Mouse (Mus musculus) intestine, embryonic 14.5 days (tissue): ENCODE measurements around the gene Clasrp. TPM values are rescaled to one million over a fixed set of nuclear protein-coding genes. Genes with fewer than 3 reads are reported as not detected.

ENCODE experiments used
- ATAC-seq: fragments of 200-750 bp; cut with Nextera tagmentation; replicated peaks from 2 replicates; pipeline ENCODE4 v1.8.0; 2017; ENCODE audit warnings: low read depth, moderate number of reproducible peaks, moderate TSS enrichment, moderate library complexity; ENCODE audit not compliant: low FRiP score, low TSS enrichment
- DNase-seq: peaks from one replicate; pipeline ENCODE4 v3.0.0-alpha.2; 2018; ENCODE audit warnings: low spot score
- H3K27ac ChIP-seq: fragments of 300-500 bp; sonication (generic); 2 replicates; pipeline ENCODE4 v1.5.1; 2014; ENCODE audit warnings: low read depth, mild to moderate bottlenecking, control low read depth
- H3K27me3 ChIP-seq: fragments of 300-500 bp; sonication (generic); replicated peaks from 2 replicates; pipeline ENCODE4 v1.6.1; 2014; ENCODE audit warnings: low read length, control low read depth; ENCODE audit not compliant: control insufficient read depth, insufficient read depth
- H3K36me3 ChIP-seq: fragments of 300-500 bp; sonication (generic); 2 replicates; pipeline ENCODE4 v1.6.1; 2014; ENCODE audit warnings: low read length, control low read depth; ENCODE audit not compliant: control insufficient read depth, insufficient read depth
- H3K4me1 ChIP-seq: fragments of 300-500 bp; sonication (generic); replicated peaks from 2 replicates; pipeline ENCODE4 v1.6.1; 2014; ENCODE audit warnings: low read length, control low read depth, mixed read lengths; ENCODE audit not compliant: control insufficient read depth, insufficient read depth
- H3K4me2 ChIP-seq: fragments of 300-500 bp; sonication (generic); 2 replicates; pipeline ENCODE4 v1.6.1; 2014; ENCODE audit warnings: low read length
- H3K4me3 ChIP-seq: fragments of 300-500 bp; sonication (generic); 2 replicates; pipeline ENCODE4 v1.5.1; 2014; ENCODE audit warnings: low read depth, low read length, control low read depth, mixed read lengths
- H3K9ac ChIP-seq: fragments of 300-500 bp; sonication (generic); 2 replicates; pipeline ENCODE4 v1.6.1; 2014; ENCODE audit warnings: mild to moderate bottlenecking, low read length
- H3K9me3 ChIP-seq: fragments of 300-500 bp; sonication (generic); 2 replicates; pipeline ENCODE4 v1.6.1; 2016; ENCODE audit warnings: low read length, control low read depth; ENCODE audit not compliant: control insufficient read depth
- WGBS: fragments of 180-500 bp; shearing (Covaris S2); extraction: QIAGEN DNeasy Blood & Tissue Kit; methylation state at CpG from one replicate; pipeline ENCODE4 v1.1.7; 2014; 5-methylcytosine and 5-hydroxymethylcytosine counted together
- polyA plus RNA-seq: library from polyadenylated mRNA; unstranded; fragments of >200 nt; fragmentation: Nextera tagmentation; extraction: Ambion mirVana; gene quantifications from 2 replicates; pipeline ENCODE4 v1.2.1, GENCODE M21; 2014

Gene Clasrp
- polyA plus RNA-seq, 1 experiment from 2014 or later: 46.4 TPM

DNA sequence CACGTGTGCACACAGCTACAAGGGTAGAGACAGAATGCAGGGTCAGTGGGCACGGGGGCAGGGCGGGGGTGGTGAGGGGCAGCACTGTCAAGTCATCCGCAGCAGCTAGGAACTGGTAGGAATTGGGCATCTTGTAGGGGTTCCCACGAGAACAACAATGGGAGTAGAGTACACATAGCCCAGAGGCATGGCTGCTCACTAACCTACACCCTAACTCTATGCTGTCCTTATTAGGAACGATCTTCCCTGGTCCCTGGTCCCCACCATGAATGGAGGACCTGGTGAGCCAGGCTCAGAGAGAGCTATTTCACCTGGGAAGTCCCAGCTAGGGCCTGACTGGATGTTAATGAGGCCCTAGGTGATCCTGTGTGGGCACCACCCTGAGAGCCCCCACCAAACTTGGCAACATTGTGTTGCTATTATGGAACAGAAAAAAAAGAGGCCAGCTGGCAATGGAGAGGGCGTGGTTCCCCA lies 62.6 kb downstream of the Clasrp start:
- Histone ChIP-seq H3K27ac (no peak overlapping the region), H3K4me2 (no peak overlapping the region), H3K9ac (no peak overlapping the region), H3K36me3 (0 out of 2 replicates have a peak, but pooled peaks cover 5% of the 10 kb centered on the region), H3K9me3 (no peaks in the 10 kb centered on the region), H3K4me3 (no peak overlapping the region), H3K27me3 (no peaks in the 10 kb centered on the region), H3K4me1 (peaks cover 20% of the 10 kb centered on the region)
- ATAC-seq (no peak), DNase-seq (no peak)
- 81% methylated on average over 7 of the region's 7 CpGs for WGBS

GRCm38 (mm10) chr7:19540771-19541566 lies 63.3 kb downstream of the Clasrp start:
- WGBS: 88% methylated on average over 2 of the region's 2 CpGs
- no peak for ATAC-seq

GRCm38 (mm10) chr7:19534676-19535075 lies 69.6 kb downstream of the Clasrp start:
- peaks cover 55% of the 10 kb centered on the region for H3K36me3 ChIP-seq
- no peak overlapping the region for H3K4me2 ChIP-seq
- H3K27me3 ChIP-seq: no peaks in the 10 kb centered on the region
- no peaks in the 10 kb centered on the region for H3K4me1 ChIP-seq
- ATAC-seq (no peak), DNase-seq (no peak)
- H3K9ac ChIP-seq: no peak overlapping the region
- H3K27ac ChIP-seq: no peak overlapping the region
- no peak overlapping the region for H3K4me3 ChIP-seq
- 92% methylated on average over 10 of the region's 10 CpGs for WGBS
- H3K9me3 ChIP-seq: no peaks in the 10 kb centered on the region

More at GRCm38 (mm10) chr7:19540771-19541566, 63.3 kb downstream of the Clasrp start:
- Histone ChIP-seq H3K27ac (no peak overlapping the region), H3K27me3 (no peaks in the 10 kb centered on the region), H3K4me2 (no peak overlapping the region), H3K4me3 (no peak overlapping the region), H3K9ac (no peak overlapping the region), H3K4me1 (peaks cover 12% of the 10 kb centered on the region), H3K9me3 (no peaks in the 10 kb centered on the region), H3K36me3 (0 out of 2 replicates have a peak, but pooled peaks cover 5% of the 10 kb centered on the region)
- no peak for DNase-seq

DNA sequence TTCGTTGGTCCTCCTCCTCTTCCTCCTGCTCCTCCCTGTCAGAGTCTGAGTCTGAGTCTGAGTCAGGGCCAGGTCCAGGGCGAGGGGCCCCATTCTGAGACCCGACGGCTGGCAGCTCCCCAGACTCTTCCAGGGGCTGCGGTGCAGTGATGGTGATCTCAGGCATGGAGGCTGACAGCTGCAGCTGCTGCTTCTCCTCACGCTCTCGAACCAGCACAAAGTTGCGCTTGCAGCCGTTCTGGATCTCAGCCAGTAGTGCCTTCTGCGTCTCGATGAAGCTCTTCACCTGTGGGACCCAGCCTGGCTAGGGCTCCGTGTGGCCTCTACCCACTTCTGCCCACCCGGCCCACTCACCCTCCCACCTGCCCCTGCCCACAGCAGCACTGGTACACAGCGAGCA lies 72.0 kb downstream of the Clasrp start:
- WGBS: 84% methylated on average over 14 of the region's 14 CpGs
- ATAC-seq: no peak
- no peak for DNase-seq
- Histone ChIP-seq H3K27ac (no peak overlapping the region), H3K27me3 (no peaks in the 10 kb centered on the region), H3K9me3 (no peaks in the 10 kb centered on the region), H3K4me1 (no peaks in the 10 kb centered on the region), H3K9ac (no peak overlapping the region), H3K36me3 (peaks cover 61% of the 10 kb centered on the region), H3K4me3 (no peak overlapping the region), H3K4me2 (no peak overlapping the region)

DNA sequence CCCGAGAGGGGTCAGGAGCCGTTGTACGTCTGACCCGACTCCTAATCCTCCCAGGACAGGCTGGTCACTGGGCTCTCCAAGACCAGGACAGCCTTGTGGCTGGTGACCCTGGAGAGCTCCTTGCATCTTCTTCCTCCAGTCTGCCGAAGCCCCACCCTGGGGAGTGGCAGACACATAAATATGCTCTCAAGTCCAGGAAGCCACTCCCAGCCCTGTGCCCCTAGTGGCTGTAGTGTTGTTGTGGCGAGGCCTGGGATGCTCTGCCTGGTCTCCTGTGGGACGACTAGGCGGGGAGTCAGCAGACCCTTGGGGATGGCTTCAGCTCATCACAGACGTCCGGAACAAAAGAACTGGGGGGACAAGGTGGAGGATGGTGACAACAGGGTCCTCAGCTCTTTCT lies 73.2 kb downstream of the Clasrp start:
- Histone ChIP-seq H3K4me2 (no peak overlapping the region), H3K4me3 (no peak overlapping the region), H3K9me3 (no peaks in the 10 kb centered on the region), H3K27ac (no peak overlapping the region), H3K4me1 (no peaks in the 10 kb centered on the region), H3K36me3 (peaks cover 61% of the 10 kb centered on the region), H3K27me3 (no peaks in the 10 kb centered on the region), H3K9ac (no peak overlapping the region)
- ATAC-seq (peak; percentile 16; the same call in 1 of the 2 replicates), DNase-seq (no peak)
- 60% methylated on average over 10 of the region's 10 CpGs for WGBS

Other genes with a start within 250 kb of the Clasrp start
- gene Cd3eap, start 245.0 kb downstream of the Clasrp start, polyA plus RNA-seq: 23.9 and 25.8 TPM in 2 replicates
- gene Ppp1r13l, start 244.7 kb downstream of the Clasrp start, polyA plus RNA-seq: 4.4 and 4.9 TPM in 2 replicates
- gene Ercc2, start 222.5 kb downstream of the Clasrp start, polyA plus RNA-seq: 11.3 and 13.3 TPM in 2 replicates
- 2.4 and 3.4 TPM in 2 replicates for gene Klc3, start 200.4 kb downstream of the Clasrp start, polyA plus RNA-seq
- 0.60 and 1.1 TPM in 2 replicates for gene Ckm, start 199.7 kb downstream of the Clasrp start, polyA plus RNA-seq
- 7.5 and 8.5 TPM in 2 replicates for gene Mark4, start 145.7 kb downstream of the Clasrp start, polyA plus RNA-seq
- 0.76 and 0.90 TPM in 2 replicates for gene Exoc3l2, start 141.2 kb downstream of the Clasrp start, polyA plus RNA-seq
- gene Bloc1s3, start 96.1 kb downstream of the Clasrp start, polyA plus RNA-seq: 0.93 and 1.2 TPM in 2 replicates
- gene Trappc6a, start 96.1 kb downstream of the Clasrp start, polyA plus RNA-seq: 113 TPM in 2 replicates
- gene Nkpd1, start 86.6 kb downstream of the Clasrp start, polyA plus RNA-seq: 0.09 and 0.27 TPM in 2 replicates
- 4.4 and 6.0 TPM in 2 replicates for gene Ppp1r37, start 41.4 kb downstream of the Clasrp start, polyA plus RNA-seq
- 1.1 and 1.4 TPM in 2 replicates for gene Zfp296, start 27.2 kb downstream of the Clasrp start, polyA plus RNA-seq
- gene Gemin7, start 26.9 kb downstream of the Clasrp start, polyA plus RNA-seq: 176 and 180 TPM in 2 replicates
- 9.4 and 9.5 TPM in 2 replicates for gene Relb, start 25.0 kb upstream of the Clasrp start, polyA plus RNA-seq
- 75.2 and 84.6 TPM in 2 replicates for gene Clptm1, start 60.5 kb upstream of the Clasrp start, polyA plus RNA-seq
- 11.5 and 13.7 TPM in 2 replicates for gene Apoc2, start 73.5 kb upstream of the Clasrp start, polyA plus RNA-seq
- not detected in 2 replicates for gene Gm44805, start 76.9 kb upstream of the Clasrp start, polyA plus RNA-seq
- 0.17 TPM in 1 of 2 replicates, not detected in the other for gene Apoc4, start 77.0 kb upstream of the Clasrp start, polyA plus RNA-seq
- gene Apoc1, start 88.2 kb upstream of the Clasrp start, polyA plus RNA-seq: 8.3 and 9.1 TPM in 2 replicates
- gene Apoe, start 94.7 kb upstream of the Clasrp start, polyA plus RNA-seq: 227 and 233 TPM in 2 replicates
- 143 and 174 TPM in 2 replicates for gene Tomm40, start 111.0 kb upstream of the Clasrp start, polyA plus RNA-seq
- 136 TPM in 2 replicates for gene Nectin2, start 146.0 kb upstream of the Clasrp start, polyA plus RNA-seq
- gene Bcam, start 166.5 kb upstream of the Clasrp start, polyA plus RNA-seq: 89.6 and 93.4 TPM in 2 replicates
- 13.5 and 14.0 TPM in 2 replicates for gene Cblc, start 192.3 kb upstream of the Clasrp start, polyA plus RNA-seq
- 9.5 and 13.5 TPM in 2 replicates for gene Bcl3, start 218.3 kb upstream of the Clasrp start, polyA plus RNA-seq
- 0.31 and 0.42 TPM in 2 replicates for gene Gm19345, start 247.5 kb upstream of the Clasrp start, polyA plus RNA-seq